Mouse (Mus musculus) embryo, embryonic 11 days (tissue): ENCODE measurements around the gene Trip11.

Source experiments
- DNase-seq: peaks from one replicate; pipeline ENCODE4 v3.0.0-alpha.2; 2015

Trip11 gene

DNA sequence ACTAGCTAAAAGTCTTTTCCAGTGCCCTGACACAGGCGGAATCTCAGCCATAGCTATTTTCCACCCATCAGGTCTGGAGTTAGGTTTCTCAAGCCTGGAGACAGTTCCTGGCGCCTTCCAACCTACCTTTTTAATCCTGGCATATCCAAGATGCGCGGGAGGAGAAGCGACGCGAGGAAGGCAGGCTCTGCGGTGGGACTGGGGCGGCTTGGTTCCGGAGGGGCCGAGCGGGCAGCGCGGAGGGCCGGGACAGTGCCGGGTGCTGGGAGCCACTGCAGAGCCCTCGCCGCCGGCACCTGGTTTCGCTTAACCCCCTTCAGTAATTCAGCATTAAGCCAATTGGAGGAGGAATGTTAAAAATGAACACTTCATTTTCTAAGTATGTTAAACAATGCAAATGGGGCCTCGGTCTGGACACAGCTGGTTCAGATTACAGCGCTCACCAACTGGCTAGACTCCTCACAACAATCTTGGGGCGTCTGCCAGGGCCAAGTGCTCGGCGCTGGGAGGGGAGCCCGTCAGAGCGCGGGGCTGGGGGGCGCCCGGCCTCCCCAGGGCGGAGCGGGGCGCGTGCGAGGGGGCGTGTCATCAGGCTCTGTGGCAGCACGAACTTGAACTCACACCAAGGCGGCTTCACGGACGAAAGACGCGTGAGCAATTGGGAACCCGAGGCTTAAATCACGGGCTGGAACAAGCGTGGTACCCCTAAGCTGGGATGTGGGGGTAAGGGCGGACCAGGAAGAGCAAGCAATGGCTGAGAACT, 94.3 kb downstream of the Trip11 start, which contains the start of gene Fbln5:
Gene Fbln5 (minus strand): TSS at position 448 of the 763 bp plus-strand sequence.
- DNase-seq: peak; percentile 77

GRCm38 (mm10) chr12:101818246-101818607, 94.8 kb downstream of the Trip11 start:
- DNase-seq: no peak

DNA sequence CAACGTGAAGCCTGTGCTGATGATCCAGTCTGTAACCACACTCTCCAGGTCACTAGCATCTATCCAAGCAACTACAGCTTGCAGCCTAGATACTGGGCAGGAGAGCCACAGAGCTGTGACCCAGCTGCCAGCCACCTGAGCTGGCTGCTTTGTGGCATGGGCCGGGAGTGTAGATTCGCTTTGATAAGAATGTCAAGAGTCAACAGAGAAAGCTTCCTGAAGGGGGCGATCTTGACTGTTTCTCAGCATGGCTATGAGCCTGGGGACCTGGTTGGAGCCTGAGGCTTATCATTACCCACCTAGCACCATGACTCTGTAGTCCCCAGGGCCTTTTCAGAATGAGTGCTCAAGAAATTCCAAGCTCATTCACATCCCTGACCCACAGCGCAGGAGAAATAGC, 96.3 kb downstream of the Trip11 start:
- DNase-seq: peak; percentile 57

GRCm38 (mm10) chr12:101815796-101816195, 97.3 kb downstream of the Trip11 start:
- DNase-seq: no peak

DNA sequence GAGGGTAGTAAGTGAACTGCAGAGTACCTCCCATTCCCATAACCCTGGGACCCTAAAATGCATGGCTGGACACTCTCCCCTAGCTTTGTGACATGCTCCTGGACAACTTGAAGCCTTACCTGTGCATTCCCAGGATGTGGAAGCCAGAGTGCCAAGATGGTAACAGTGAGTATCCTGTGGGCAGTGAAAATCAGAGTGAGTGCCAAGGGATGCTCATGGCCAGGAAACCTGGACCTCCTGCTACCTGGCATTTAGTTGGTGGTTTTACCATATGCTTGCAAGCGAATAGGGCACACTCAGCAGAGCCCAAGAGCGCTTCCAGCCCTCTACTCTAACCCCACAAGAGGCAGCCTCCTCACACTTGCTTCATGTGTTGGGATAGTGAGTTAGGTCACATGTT, 98.6 kb downstream of the Trip11 start:
- no peak for DNase-seq

DNA sequence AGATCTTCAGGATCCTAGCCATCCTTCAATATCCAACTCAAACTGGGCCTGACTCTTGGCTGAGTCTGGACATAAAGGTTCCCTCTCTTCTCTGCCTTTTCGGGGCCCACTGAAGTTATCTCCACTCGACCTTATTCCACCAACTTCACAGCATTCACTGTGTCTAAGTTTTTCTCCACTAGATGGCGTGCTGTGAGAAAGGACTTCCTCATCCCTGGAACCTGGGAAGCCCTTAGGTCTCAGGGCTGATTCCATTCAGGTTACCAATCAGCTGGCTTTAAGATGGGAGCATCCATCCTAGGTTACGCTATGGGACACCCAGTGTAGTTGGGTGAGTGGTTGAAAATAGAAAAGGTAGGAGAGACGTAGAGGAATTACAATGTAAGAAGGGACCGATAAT, 101.9 kb downstream of the Trip11 start:
- DNase-seq: peak; percentile 47

DNA sequence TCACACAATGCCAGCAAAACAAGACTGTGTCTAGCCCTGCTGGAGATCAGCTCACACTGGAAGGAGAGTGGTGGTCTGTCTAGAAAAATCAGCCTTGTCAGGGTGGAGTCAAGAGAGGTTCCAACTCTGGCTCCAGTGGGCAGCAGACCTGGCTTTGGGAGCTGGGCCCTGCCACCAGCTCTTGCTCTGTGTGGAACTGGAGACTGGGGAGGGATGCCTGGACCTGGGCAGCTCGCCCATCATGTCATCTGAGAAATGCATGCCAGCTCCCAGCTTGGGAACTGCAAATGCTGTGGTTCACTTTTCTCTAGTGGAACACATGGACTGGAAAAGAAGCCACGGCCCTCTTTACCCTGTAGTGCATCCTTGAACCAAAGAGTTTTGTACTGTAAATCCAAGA, 102.6 kb downstream of the Trip11 start:
- DNase-seq: no peak

GRCm38 (mm10) chr12:101807400-101807799, 105.7 kb downstream of the Trip11 start:
- no peak for DNase-seq

DNA sequence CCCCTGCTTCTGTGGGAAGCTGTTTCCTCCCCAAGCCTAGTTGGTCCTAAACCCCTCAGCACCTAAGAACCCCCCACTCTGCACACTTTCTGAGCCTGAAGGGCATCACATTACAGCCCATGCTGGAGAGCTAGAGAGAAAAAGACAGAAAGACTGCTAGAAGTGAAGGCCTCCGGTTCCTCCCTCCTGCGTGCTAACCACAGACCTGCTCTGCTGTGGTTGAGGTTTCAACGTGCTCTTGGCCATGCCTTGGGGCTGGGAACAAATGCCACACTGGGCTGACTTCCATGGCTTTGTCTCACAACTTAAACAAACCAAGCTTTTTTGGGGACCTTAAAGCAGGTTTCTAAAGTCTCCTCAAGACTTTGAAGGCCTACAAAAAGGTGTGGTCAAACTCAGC, 110.6 kb downstream of the Trip11 start:
- DNase-seq: no peak

- DNase-seq: no peak
These were observed 111.3 kb downstream of the Trip11 start for GRCm38 (mm10) chr12:101801744-101802143.

DNA sequence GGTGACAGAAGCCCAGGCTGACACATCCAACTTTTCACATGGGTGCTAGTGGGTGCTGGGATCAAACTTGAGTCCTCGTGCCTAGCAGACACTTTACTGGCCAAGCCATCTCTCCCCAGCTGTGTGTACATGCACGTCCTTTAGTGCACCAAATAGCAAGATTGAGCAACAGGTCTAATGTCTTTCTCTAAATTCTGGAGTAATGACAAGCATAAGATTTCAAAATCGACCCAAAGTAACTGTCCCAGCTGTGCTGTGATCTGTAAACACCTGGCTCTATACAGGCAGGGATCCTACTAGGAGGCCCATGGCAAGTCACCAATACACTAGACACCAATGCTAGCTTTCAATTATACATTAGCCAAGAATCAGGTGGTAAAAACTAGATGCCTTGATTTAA, 112.0 kb downstream of the Trip11 start:
- DNase-seq: no peak

- DNase-seq: peak; percentile 10
These were observed 114.7 kb downstream of the Trip11 start for GRCm38 (mm10) chr12:101798189-101798922.

GRCm38 (mm10) chr12:101794458-101794857, 118.6 kb downstream of the Trip11 start:
- DNase-seq: no peak

DNA sequence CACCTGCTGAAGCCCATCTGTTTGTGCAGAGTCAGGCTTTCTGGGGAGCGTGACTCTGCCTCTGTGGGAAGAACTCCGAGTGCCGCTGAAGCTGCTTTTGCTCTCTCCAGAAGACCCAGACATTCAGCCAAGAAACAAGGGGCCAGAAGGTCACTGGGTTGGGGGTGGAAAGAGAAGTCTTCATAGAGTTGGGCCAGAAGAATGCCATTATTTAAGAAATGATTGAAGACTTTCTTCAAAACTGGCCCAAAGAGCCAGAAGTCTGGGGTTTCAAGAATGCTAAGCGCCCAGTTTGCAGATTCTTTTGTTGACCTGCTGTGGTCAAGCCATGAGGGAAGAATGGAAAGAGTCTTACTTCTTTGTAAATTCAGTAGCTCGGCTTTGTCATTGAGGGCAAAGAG, 119.8 kb downstream of the Trip11 start:
- DNase-seq: no peak

- DNase-seq: no peak
These were observed 120.4 kb downstream of the Trip11 start for GRCm38 (mm10) chr12:101792684-101793083.

DNA sequence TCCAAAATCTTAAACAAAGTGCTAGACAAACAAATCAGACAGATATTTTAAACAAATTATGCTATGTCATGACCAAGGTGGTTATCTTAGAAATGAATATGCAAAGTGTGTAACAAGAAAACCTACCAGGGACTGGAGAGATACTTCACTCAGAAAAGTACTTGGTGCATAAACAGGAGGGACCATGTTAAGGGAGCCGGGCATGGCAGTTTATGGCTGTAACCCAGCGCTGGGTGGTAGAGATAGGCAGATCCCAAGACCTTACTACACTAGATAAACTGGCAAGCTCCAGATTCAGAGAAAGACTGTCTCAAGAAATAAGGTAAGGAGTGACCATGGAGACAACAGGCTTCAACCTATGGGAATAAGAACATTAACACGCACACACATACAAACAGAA, 123.3 kb downstream of the Trip11 start:
- DNase-seq: no peak

DNA sequence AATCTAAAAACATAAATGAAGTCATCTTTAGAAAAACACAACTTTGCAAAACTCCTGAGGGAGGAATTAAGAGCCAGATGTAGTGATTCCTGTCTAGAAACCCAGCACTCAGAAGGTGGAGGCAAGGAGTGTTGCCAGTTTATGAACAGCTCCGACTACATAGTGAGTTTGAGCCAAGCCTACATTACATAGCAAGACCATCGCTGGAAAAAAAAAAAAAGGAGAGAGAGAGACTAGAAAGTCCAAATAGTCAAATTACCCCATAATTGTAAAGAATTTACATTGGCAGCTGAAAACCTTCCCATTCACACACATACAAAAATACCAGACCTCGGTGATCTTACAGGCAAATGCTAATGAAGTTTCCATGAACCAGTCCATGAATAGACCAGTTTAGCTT, 123.8 kb downstream of the Trip11 start:
- DNase-seq: no peak
